Mouse (Mus musculus): ENCODE data around the gene Gm773. TPM values are rescaled to one million over a fixed set of nuclear protein-coding genes. Genes with fewer than 3 reads are reported as not detected.
"Not testable (repeated sequence)": the region's sequence is repeated elsewhere in the genome, so short reads cannot be mapped to it uniquely, and the experiment has no call there.

Gene Gm773
- not detected for total RNA-seq (2021)

DNA sequence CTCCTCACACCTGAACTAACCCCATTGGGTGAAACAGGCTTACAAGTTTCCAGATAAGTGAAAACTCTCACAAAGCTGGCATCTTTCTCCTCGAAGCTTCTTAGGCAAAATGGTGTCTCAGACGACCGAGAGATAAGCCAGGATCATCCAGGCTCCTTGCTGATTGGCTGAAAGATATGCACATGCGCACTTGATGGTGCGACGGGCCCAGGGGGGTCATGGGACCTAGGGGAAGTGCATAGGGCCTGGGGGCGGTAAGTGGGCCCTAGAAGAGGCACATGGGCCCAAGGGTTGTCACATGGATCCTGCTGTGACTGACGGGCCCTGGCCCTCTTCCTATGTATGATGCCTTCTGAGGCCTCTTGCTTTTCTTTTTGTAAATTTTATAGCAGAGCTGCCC is at the start of gene Gm773:
Gm773 (minus strand) TSS at position 111 of the 400 bp plus-strand sequence.
- DNase-seq = no peak

GRCm38 (mm10) chrX:56186449-56186848 is 26.2 kb downstream of the Gm773 start:
- intact Hi-C loops (cut with DNase I); DNase-seq: not testable (repeated sequence)

More for the DNA sequence above, at the start of gene Gm773:
- intact Hi-C loops (cut with DNase I) = no loop called here

GRCm38 (mm10) chrX:56151396-56151795 is 61.3 kb downstream of the Gm773 start:
- intact Hi-C loops (cut with DNase I) = no loop called here
- no peak for DNase-seq

Other genes starting within 250 kb of the Gm773 start
- gene 3830403N18Rik, start 76.3 kb downstream of the Gm773 start, total RNA-seq (2021) = not detected
- gene Zfp449, start 133.5 kb upstream of the Gm773 start, total RNA-seq (2021) = 1 to 10 TPM; 5.6 to 5.7 TPM
- gene Smim10l2a, start 161.7 kb upstream of the Gm773 start, total RNA-seq (2021) = 10 to 100 TPM; 35.4 to 37.0 TPM
- gene Gm2174, start 235.1 kb upstream of the Gm773 start, total RNA-seq (2021) = not detected
- 10 to 100 TPM; 26.8 to 27.0 TPM for gene Ints6l, start 242.0 kb upstream of the Gm773 start, total RNA-seq (2021)